Mouse (Mus musculus) left cerebral cortex, adult 9 months (tissue): Measurements from ENCODE around the gene Ankrd54.
A peak's percentile ranks its signal among the peaks of the same experiment; 100 is the strongest.
"Not testable (repeated sequence)": the region's sequence is repeated elsewhere in the genome, so short reads cannot be mapped to it uniquely, and the experiment has no call there.

Experiments
- DNase-seq, 2 experiments: peaks; one replicate each; pipeline ENCODE4 v3.0.0; 2022; ENCODE audit warnings: low spot score in 2 of 2

Gene Ankrd54

DNA sequence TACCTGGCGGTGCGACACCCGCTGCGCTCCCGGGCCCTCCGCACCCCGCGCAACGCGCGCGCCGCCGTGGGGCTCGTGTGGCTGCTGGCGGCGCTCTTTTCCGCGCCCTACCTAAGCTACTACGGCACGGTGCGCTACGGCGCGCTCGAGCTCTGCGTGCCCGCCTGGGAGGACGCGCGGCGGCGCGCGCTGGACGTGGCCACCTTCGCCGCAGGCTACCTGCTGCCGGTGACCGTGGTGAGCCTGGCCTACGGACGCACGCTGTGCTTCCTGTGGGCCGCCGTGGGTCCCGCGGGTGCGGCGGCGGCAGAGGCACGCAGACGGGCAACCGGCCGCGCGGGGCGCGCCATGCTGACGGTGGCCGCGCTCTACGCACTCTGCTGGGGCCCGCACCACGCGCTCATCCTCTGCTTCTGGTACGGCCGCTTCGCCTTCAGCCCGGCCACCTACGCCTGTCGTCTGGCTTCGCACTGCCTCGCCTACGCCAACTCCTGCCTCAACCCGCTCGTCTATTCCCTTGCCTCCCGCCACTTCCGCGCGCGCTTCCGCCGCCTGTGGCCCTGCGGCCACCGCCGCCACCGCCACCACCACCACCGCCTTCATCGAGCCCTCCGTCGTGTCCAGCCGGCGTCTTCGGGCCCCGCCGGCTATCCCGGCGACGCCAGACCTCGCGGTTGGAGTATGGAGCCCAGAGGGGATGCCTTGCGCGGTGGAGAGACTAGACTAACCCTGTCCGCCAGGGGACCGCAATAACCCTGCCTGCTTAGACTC is 19.8 kb downstream of the Ankrd54 start:
- DNase-seq: peak in 1 of 2 experiments; percentile 55

GRCm38 (mm10) chr15:79041585-79041984 is 21.1 kb downstream of the Ankrd54 start, which contains the start of gene Galr3:
Galr3 (plus strand) TSS chr15:79041885.
- no peak for DNase-seq

DNA sequence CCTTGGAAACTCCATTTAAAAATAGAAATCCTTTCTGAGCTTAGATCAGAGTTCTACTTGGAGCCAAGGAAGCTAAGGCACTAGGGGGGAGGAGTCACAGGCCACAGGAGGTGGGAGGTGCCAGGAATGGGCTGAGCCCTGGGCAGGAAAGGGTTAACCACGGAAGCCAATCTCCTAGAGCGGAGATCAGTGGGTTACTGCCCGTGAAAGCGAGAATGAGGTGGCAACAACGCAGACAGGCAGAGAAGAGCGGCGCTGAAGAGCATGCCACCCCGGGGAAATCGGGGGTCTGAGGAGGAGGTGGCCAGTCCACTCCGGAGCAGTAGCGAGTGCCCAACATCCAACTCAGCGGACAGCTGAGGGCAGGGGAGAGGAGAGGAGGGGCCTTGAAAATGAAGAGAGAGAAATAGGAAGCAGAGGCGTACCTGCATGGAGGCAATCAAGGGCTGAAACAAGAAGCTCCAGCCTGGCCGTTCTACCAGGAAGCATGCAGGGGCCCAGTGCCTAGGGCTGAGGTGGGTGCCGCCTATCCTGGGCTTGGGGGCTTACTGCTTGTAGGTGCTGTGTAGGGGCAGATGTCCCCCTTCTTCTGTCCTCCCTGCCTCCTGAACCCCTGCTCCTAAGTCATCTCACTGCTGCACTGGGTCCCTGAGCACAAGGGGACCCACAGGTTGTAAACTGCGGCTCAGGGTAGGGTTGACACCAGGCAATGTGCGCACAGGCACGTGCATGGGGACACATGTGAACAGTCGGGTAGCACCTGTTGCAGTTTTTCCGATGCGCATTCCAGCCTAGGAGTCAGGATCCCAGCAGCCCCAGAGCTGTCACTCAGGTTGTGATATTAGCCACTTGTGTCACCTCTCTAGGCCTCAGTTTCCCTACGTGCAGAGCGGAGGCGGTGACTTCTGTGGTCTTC is 21.9 kb downstream of the Ankrd54 start:
- DNase-seq: no peak

GRCm38 (mm10) chr15:79038853-79039252 is 23.8 kb downstream of the Ankrd54 start:
- DNase-seq: peak in 1 of 2 experiments; percentile 68

- no peak for DNase-seq
These were observed 24.4 kb downstream of the Ankrd54 start for GRCm38 (mm10) chr15:79038331-79038730.

DNA sequence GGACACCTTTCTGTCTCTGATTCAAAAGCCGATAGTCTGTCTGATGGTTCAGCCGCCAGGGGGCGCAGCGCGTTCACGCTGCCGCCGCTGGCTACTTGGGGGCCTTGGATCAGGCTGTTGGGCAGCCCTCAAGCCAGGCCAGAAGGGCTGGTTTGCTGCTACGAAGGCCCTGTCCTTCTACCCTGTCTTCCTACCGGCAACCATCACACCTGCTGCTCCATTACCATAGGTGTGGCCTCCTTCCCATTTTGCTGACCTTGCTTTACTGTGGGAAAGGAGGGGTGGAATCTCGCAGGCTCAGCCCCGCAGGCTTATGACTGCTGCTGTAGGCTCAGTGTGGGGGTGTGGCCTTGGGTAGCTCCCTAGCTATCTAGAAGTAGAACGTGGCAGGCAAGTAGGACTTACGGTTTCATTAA is 24.8 kb downstream of the Ankrd54 start:
- DNase-seq: peak in 1 of 2 experiments; percentile 72

DNA sequence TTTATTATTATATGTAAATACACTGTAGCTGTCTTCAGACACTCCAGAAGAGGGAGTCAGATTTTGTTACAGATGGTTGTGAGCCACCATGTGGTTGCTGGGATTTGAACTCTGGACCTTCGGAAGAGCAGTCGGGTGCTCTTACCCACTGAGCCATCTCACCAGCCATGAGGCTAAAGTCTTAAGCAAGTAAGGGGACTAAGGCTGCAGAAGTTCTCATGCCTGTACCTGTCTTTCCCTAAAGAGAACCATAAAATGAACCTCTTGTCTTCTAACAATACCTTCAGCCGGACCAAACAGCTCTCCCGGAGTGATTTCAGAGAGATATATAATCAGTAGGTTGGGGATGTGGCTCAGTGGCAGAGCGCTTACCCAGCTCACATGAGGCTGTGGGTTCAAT is 30.8 kb downstream of the Ankrd54 start:
- DNase-seq: not testable (repeated sequence)

DNA sequence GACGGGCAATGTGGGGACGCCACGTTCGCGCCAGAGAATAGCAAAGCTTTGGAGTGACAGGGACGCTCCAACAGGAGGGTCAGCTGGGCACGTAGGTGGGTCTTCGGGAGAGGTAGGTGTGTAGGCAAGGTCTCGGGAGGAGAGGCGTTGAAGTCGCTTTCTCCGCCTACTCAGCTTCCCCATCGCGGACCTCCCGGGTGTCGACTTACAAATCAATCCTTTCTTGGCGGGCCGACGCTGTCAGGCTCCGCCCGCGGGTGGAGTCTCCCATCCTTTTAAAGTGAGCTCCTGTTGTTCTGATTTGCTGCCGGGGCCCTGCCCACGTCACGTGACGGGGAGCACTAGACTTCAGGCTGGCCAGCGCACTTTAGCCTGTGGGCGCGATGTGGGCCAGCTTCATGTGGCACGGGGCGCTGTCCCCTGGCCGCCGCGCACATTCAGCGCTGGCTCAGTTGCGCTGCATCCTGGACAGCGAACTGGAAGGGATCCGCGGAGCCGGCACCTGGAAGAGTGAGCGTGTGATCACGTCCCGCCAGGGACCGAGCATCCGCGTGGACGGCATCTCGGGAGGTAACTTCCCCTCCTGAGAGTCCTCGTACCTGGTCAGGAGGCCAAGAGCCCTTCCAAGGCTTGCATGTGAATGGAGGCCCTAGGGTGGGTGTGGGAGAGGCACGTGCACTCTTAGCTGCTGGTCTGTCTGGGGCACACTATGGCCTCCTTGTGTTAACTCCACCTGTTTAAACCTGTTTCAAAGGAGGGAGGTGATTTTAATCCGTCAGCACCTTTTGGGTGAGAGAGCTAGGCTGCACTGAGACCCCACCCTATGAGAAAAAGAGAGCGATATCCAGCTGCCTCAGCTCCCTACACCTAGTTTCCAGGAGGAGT is 31.9 kb downstream of the Ankrd54 start:
- peak in 1 of 2 experiments; percentile 83 for DNase-seq

- no peak for DNase-seq
These were observed 33.0 kb downstream of the Ankrd54 start for GRCm38 (mm10) chr15:79029519-79030241.

- DNase-seq: no peak
These were observed 33.7 kb downstream of the Ankrd54 start for GRCm38 (mm10) chr15:79028823-79029484.

- DNase-seq: peak; percentile 74 to 92
These were observed 34.4 kb downstream of the Ankrd54 start, which contains the start of gene H1f0 for GRCm38 (mm10) chr15:79028237-79028738. H1f0 (plus strand) TSS chr15:79028450.

DNA sequence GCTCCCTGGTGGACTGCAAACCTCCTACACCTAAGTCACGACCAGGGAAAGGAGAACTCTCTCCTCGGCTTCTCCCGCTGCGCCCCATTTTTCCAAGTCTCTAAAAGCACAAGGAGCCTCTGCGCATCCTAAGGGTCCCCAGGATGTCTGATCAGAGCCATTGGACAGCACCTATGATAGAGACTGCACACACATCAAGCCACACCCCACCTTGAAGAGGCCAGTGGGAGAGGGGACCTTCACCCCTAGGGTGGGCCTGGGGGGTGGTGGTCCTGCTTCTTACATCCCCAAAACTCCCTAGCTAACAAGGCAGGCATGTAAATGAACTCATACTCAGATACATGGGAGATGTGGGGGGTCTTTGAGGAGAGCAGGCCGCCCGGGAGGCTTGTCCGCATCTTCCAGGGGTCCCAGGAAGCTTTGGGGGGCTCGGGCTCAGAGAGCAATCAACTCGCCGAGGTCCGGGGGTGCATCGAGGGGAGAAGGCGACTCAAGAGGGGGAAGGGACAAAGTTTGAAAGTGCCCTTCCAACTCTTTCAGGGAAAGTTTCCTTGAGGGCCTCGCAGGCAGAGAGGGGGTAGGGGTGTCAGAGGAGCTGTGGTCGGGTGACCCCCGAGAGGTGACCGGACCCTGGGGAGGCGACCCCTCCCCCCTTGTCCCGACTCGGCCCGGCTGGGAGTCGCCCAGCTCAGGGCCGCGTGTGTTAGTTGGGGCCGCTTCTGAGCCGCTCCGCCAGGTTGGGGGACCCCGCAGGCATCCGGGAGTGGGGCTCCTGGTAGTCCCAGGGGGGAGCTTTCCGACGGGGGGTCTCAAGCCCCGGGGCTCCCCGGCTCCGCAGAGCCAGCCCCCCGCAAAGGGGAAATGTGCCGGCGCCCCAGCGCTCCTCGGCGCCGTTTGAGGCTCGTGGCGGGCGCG is 35.1 kb downstream of the Ankrd54 start:
- no peak for DNase-seq

DNA sequence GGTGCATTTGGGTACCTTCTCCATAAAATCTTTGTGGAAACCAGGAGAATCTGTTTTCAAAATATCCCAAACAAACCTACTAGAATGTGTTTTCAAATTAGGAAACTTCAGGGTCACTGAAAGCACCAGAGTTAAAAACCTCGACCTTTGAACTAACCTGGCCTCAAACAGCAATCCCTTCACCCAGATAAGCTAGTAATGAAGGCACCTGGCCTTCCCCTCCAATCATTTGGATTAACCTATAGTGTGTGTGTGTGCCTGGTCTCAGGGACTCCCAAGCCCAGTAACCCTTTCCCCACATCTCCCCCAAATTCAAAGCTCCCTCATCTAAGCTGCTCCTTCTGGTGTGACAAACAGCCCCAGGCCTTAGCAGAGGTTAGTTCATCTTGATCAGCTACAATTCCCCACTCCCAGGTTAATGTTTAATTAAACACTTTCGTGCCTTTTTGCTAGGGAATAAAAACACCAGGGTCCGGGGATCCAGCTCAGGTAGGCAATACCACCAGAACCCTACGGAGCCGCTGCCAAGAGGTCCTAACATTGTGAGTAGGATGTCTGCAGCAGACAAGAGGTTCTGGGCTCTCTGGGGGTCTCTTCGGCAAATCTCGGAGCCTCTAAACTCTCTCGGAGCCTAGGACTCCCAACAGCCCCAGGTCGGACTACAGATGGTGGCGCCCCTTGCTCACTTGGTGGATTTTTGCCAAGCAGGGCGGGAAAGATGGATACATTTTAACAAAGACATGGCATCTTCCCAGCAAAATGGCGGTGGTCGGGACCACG is 36.0 kb downstream of the Ankrd54 start:
- DNase-seq: no peak

DNA sequence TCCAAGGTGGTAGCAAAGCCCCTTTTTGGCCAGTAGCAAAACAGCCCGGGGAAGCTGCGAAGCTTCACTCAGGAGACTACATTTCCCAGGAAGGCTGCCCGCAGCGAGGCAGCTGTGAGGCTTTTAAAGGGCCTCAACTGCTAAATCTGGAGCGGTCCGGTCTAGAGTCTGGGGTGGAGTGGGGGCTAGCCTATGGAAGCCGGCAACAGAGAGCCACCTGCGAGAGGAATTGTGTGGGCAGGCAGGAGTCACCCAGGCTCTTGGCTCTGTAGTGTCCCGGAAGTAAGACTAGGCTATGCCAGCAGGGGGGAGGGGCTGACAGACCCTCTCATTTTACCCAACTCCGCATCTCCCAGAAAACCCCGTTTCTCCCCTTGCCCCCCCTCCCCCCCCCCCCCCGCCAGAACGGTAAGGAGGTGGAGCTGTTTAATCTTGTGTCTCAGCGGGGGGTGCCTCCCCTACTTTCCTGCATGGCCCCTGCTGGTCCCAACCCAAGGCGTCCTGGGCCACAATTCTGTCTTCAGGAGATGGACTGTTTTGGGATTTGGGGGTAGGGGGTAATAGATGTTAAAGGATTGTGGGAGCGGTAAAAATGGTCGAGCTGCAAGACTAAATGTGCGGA is 36.9 kb downstream of the Ankrd54 start:
- no peak for DNase-seq

DNA sequence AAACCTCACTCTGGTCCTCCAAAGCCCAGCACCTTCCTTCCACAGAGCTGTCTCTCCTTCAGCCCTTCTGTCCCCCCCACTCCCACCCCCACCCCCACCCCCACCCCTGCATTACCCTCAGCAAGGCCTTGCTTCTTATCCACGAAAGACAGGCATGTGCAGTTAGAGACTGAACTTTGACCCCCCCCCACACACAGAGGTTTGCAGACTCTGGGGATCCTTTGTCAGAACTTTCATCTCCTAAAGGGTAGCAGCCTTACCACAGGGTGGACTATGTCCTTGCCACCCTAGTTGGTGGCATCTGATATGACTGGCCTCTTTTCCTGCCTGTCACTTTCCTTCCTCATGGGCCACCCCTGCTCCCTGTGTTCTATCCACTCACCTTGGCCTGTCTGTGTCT is 39.3 kb downstream of the Ankrd54 start:
- DNase-seq: no peak

DNA sequence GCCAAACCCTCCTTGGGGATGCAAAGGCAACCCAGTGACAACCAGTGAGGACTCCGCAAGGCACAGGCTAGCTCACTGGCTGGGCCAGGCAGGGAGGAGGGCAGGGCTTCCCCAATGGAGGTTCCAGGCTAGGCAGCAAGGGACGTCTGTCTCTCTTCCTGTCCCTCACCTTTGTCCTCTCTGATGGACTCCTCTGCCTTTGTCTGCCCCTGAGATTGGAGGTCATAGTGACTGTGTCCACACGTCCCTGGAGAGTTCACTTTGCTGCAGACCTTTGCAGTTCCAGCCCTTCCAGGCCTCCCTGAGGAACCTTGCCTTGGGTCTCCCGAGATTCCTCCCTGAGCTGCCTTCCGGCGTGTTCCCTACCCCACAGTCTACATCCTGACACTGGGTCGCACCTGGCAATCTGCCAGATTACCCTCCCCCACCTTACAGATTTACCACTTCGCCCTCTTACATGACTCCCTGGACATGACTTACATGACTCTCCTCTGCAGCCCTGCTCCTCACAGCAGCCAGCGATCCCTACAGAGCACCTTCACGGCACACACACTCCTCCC is 39.9 kb downstream of the Ankrd54 start:
- DNase-seq: no peak

GRCm38 (mm10) chr15:79018886-79019285 is 43.8 kb downstream of the Ankrd54 start:
- DNase-seq: no peak
